Mouse (Mus musculus) stomach, postnatal 0 days (tissue): ENCODE measurements around the gene Dlgap3.

Experiments used
- CTCF ChIP-seq: IDR thresholded peaks from 2 replicates; pipeline ENCODE4 v1.5.1; 2016; ENCODE audit warnings: antibody characterized with exemption, low read depth, mild to moderate bottlenecking, moderate library complexity
- EP300 ChIP-seq: optimal IDR thresholded peaks from 2 replicates; pipeline ENCODE3; 2016; ENCODE audit warnings: antibody characterized with exemption

DNA sequence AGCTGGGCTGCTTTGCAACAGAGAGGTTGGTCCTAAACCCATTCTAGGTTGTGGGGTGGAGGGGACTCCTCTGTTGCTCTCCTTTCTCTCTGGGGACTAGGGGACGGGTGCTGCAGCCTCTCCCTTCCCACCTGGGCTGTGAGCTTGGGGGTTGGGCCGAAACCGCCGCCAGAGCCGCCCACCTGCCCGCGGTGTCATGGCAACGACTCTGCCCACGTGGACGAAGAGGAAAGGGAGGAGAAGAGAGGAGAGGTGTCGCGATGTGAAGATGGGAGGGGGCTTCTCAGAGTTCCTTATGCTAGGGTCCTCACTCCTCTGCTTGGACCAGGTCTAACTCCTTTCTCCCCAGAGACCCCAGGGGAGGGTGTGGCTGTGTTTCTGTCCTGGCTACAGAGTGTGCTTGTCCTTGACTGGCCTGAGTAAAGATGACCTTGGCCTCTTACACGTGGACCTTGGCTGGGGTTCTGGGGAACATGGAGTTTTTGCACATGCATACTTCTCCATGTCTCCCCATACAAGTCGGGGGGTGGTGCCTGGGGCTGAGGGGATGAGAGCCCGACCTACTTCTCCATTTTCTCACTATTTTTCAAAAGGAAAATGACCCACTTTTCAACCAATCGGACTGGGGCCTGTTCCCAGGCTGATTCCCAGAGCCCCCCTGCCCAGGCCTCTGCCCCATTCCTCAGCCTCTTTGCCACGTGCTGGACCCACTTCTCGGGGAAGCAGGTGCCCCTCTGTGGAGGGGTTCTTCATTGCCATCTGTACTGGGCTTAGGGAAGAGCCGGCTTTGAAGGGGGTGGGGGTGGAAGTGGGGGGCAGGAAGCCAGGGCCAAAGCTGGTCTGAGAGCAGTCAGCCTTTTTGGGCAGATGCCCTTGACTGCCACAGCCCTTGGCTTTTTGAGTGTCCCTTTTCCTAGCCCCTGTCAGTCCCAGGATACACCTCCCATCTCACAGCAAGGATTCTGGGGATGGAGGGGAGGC, 10.8 kb downstream of the Dlgap3 start:
- no peak for TF ChIP-seq EP300
- no peak for TF ChIP-seq CTCF
